In genomic region chr10:18545309-18545708, GRCm38 (mm10) we compare ENCODE assay signal across 8 mouse cellular contexts. TPM values are rescaled to one million over a fixed set of nuclear protein-coding genes. Genes with fewer than 3 reads are reported as not detected.
DNase-seq lines count a peak whose midpoint lies in the region; ATAC-seq and TF ChIP-seq lines count a peak whose summit lies in the region.

No protein-coding gene starts in this region.

- no peaks in the 10 kb centered on the region for H3K9me3 ChIP-seq in kidney, embryonic 15.5 days (replicated peaks)
- H3K9me3 ChIP-seq in embryonic facial prominence, embryonic 10.5 days: no peaks in the 10 kb centered on the region
- H3K9me3 ChIP-seq in hindbrain, postnatal 0 days (ENCODE audit: low read length): no peaks in the 10 kb centered on the region

- peaks cover 17% of the 10 kb centered on the region for H3K4me1 ChIP-seq in kidney, embryonic 15.5 days
- H3K4me1 ChIP-seq in embryonic facial prominence, embryonic 10.5 days: peaks cover 23% of the 10 kb centered on the region
- H3K4me1 ChIP-seq in hindbrain, postnatal 0 days (ENCODE audit: insufficient read depth, low read length): no peaks in the 10 kb centered on the region

- WGBS in kidney, embryonic 15.5 days: 4% methylated on average over 13 of the region's 13 CpGs
- 8% methylated on average over 13 of the region's 13 CpGs for WGBS in embryonic facial prominence, embryonic 10.5 days
- WGBS in hindbrain, postnatal 0 days: 7% methylated on average over 13 of the region's 13 CpGs

- peak overlapping the region; percentile 66 for H3K9ac ChIP-seq in kidney, embryonic 15.5 days
- H3K9ac ChIP-seq in hindbrain, postnatal 0 days (replicated peaks; ENCODE audit: low read length): peak overlapping the region; percentile 69

- H3K36me3 ChIP-seq in kidney, embryonic 15.5 days: no peaks in the 10 kb centered on the region
- H3K36me3 ChIP-seq in embryonic facial prominence, embryonic 10.5 days (replicated peaks): no peaks in the 10 kb centered on the region
- H3K36me3 ChIP-seq in hindbrain, postnatal 0 days (ENCODE audit: insufficient read depth, low read length): peaks cover 5% of the 10 kb centered on the region; the same call in 1 of the 2 replicates

- H3K27ac ChIP-seq in kidney, embryonic 15.5 days: peak overlapping the region; percentile 47; the same call in 1 of the 2 replicates
- H3K27ac ChIP-seq in embryonic facial prominence, embryonic 10.5 days (replicated peaks): peak overlapping the region; percentile 84
- H3K27ac ChIP-seq in hindbrain, postnatal 0 days: peak overlapping the region; percentile 52; the same call in 1 of the 2 replicates

- TF ChIP-seq CTCF in hindbrain, postnatal 0 days (IDR thresholded peaks at IDR 0.05; ENCODE audit: low read depth): no peak

- DNase-seq in kidney, adult 8-10 months: no peak
- no peak for DNase-seq in embryonic facial prominence, embryonic 10.5 days (ENCODE audit: low spot score)
- no peak for DNase-seq in hindbrain, postnatal 0 days (ENCODE audit: low spot score)
- peak; percentile 26 for DNase-seq in neural tube, embryonic 10.5 days (ENCODE audit: extremely low spot score, low spot score)
- DNase-seq in left cerebral cortex, adult 18-20 months (ENCODE audit: low spot score in 2 of 2): no peak
- DNase-seq in adrenal gland, adult 8-10 months: no peak
- DNase-seq in thymus, postnatal 0 days (ENCODE audit: low spot score): no peak

- no peaks in the 10 kb centered on the region for H3K27me3 ChIP-seq in kidney, embryonic 15.5 days
- H3K27me3 ChIP-seq in embryonic facial prominence, embryonic 10.5 days (replicated peaks; ENCODE audit: low read depth, poor library complexity, severe bottlenecking): peaks cover 16% of the 10 kb centered on the region
- no peaks in the 10 kb centered on the region for H3K27me3 ChIP-seq in hindbrain, postnatal 0 days (ENCODE audit: insufficient read depth, low read length)

- ATAC-seq in kidney, embryonic 15.5 days (replicated peaks; ENCODE audit: low FRiP score): peak; percentile 22; the same call in 1 of the 2 replicates
- ATAC-seq in hindbrain, postnatal 0 days: peak; percentile 1; the same call in 1 of the 2 replicates

- peak overlapping the region; percentile 66 for H3K4me3 ChIP-seq in kidney, embryonic 15.5 days (replicated peaks)
- peak overlapping the region; percentile 73 for H3K4me3 ChIP-seq in embryonic facial prominence, embryonic 10.5 days
- H3K4me3 ChIP-seq in hindbrain, postnatal 0 days (ENCODE audit: low read length): peak overlapping the region; percentile 68

- peak overlapping the region; percentile 95 for H3K4me2 ChIP-seq in kidney, embryonic 15.5 days
- H3K4me2 ChIP-seq in hindbrain, postnatal 0 days (ENCODE audit: low read depth, low read length): peak overlapping the region; percentile 84

RNA-seq across cellular contexts. Expression of gene Hebp2, which starts 0.6 kb away (rescaled TPM):
- polyA plus RNA-seq in kidney, embryonic 15.5 days (2015; fragmentation: Nextera tagmentation; extraction: Ambion mirVana): 12.6 and 12.8 TPM in 2 replicates
- 15.5 and 16.0 TPM in 2 replicates for polyA plus RNA-seq in embryonic facial prominence, embryonic 10.5 days (2016; fragmentation: Nextera tagmentation; extraction: Ambion mirVana)
- total RNA-seq in hindbrain, postnatal 0 days (2014; rRNA removed): 4.9 and 5.1 TPM in 2 replicates
- 14.9 and 15.3 TPM in 2 replicates for polyA plus RNA-seq in hindbrain, postnatal 0 days (2015; fragmentation: Nextera tagmentation; extraction: Ambion mirVana)
- 1 to 10 TPM; 4.0 to 4.6 TPM for total RNA-seq in left cerebral cortex, adult 18-20 months (2021)
- total RNA-seq in adrenal gland, adult 8-10 months (2022): 1 to 10 TPM; 3.6 to 7.0 (median 5.8) TPM
- polyA plus RNA-seq in thymus, postnatal 0 days (2015; fragmentation: Nextera tagmentation; extraction: Ambion mirVana): 3.0 and 4.0 TPM in 2 replicates
